Mouse (Mus musculus) intestine, embryonic 14.5 days (tissue): ENCODE measurements at regions not wholly inside any gene's neighbourhood (a gene's known extent, or its start where the extent isn't known, plus 50 kb on each side); places are given as distances from the start of the nearest gene placed in this dataset.

Experiments
- ATAC-seq: fragments of 200-750 bp; cut with Nextera tagmentation; replicated peaks from 2 replicates; pipeline ENCODE4 v1.8.0; 2017; ENCODE audit warnings: low read depth, moderate number of reproducible peaks, moderate TSS enrichment, moderate library complexity; ENCODE audit not compliant: low FRiP score, low TSS enrichment
- DNase-seq: peaks from one replicate; pipeline ENCODE4 v3.0.0-alpha.2; 2018; ENCODE audit warnings: low spot score
- H3K27ac ChIP-seq: fragments of 300-500 bp; sonication (generic); 2 replicates; pipeline ENCODE4 v1.5.1; 2014; ENCODE audit warnings: low read depth, mild to moderate bottlenecking, control low read depth
- H3K27me3 ChIP-seq: fragments of 300-500 bp; sonication (generic); replicated peaks from 2 replicates; pipeline ENCODE4 v1.6.1; 2014; ENCODE audit warnings: low read length, control low read depth; ENCODE audit not compliant: control insufficient read depth, insufficient read depth
- H3K36me3 ChIP-seq: fragments of 300-500 bp; sonication (generic); 2 replicates; pipeline ENCODE4 v1.6.1; 2014; ENCODE audit warnings: low read length, control low read depth; ENCODE audit not compliant: control insufficient read depth, insufficient read depth
- H3K4me1 ChIP-seq: fragments of 300-500 bp; sonication (generic); replicated peaks from 2 replicates; pipeline ENCODE4 v1.6.1; 2014; ENCODE audit warnings: low read length, control low read depth, mixed read lengths; ENCODE audit not compliant: control insufficient read depth, insufficient read depth
- H3K4me2 ChIP-seq: fragments of 300-500 bp; sonication (generic); 2 replicates; pipeline ENCODE4 v1.6.1; 2014; ENCODE audit warnings: low read length
- H3K4me3 ChIP-seq: fragments of 300-500 bp; sonication (generic); 2 replicates; pipeline ENCODE4 v1.5.1; 2014; ENCODE audit warnings: low read depth, low read length, control low read depth, mixed read lengths
- H3K9ac ChIP-seq: fragments of 300-500 bp; sonication (generic); 2 replicates; pipeline ENCODE4 v1.6.1; 2014; ENCODE audit warnings: mild to moderate bottlenecking, low read length
- H3K9me3 ChIP-seq: fragments of 300-500 bp; sonication (generic); 2 replicates; pipeline ENCODE4 v1.6.1; 2016; ENCODE audit warnings: low read length, control low read depth; ENCODE audit not compliant: control insufficient read depth
- WGBS: fragments of 180-500 bp; shearing (Covaris S2); extraction: QIAGEN DNeasy Blood & Tissue Kit; methylation state at CpG from one replicate; pipeline ENCODE4 v1.1.7; 2014; 5-methylcytosine and 5-hydroxymethylcytosine counted together

DNA sequence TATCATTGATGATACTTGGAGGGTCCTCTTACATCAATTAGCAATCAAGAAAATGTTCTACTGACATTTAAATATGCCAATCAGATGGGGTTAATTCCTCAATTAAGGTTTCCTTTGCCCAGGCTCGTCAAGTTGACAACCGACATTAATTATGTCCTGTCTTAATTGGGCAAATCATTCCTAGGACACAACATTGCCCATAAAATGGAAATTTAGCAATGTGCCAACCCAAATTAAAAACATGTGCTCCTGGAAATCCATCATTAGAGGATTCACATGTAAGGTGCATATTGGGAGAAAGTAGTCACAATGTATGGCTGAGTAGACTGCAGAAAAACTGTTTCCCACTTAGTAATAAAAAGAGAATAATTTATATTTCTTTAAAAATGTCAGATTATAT, 483.6 kb upstream of the B430305J03Rik start:
- no peak overlapping the region for H3K4me2 ChIP-seq
- no peaks in the 10 kb centered on the region for H3K36me3 ChIP-seq
- no peaks in the 10 kb centered on the region for H3K9me3 ChIP-seq
- ATAC-seq = no peak
- no peak for DNase-seq
- no peaks in the 10 kb centered on the region for H3K27me3 ChIP-seq
- no peak overlapping the region for H3K27ac ChIP-seq
- no peak overlapping the region for H3K4me3 ChIP-seq
- no peak overlapping the region for H3K9ac ChIP-seq
- 93% methylated on average over 2 of the region's 2 CpGs for WGBS
- H3K4me1 ChIP-seq = no peaks in the 10 kb centered on the region

DNA sequence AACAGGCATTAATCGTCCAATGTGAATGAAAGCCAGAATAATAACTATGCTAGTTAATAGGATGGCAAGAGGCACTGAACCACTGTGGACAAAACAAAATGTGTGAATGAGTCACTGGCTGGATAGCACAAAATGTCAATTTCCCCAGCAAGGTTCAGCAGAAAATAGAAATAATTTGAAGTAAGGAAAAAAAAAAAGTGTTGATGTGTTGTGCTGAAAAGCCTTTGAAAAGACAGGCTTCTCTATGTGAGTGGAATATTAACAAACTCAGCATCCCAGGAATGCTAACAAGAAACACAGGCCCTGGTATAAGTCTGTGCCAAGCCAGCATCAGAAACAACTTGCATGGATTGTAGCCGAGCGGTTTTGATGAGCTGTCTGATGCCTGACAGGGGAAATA, 481.0 kb upstream of the B430305J03Rik start:
- Histone ChIP-seq H3K4me2 (no peak overlapping the region), H3K4me3 (no peak overlapping the region), H3K36me3 (no peaks in the 10 kb centered on the region), H3K27ac (no peak overlapping the region), H3K9me3 (no peaks in the 10 kb centered on the region), H3K9ac (no peak overlapping the region), H3K27me3 (no peaks in the 10 kb centered on the region), H3K4me1 (no peaks in the 10 kb centered on the region)
- ATAC-seq (no peak), DNase-seq (no peak)
- 92% methylated on average over 3 of the region's 3 CpGs for WGBS

DNA sequence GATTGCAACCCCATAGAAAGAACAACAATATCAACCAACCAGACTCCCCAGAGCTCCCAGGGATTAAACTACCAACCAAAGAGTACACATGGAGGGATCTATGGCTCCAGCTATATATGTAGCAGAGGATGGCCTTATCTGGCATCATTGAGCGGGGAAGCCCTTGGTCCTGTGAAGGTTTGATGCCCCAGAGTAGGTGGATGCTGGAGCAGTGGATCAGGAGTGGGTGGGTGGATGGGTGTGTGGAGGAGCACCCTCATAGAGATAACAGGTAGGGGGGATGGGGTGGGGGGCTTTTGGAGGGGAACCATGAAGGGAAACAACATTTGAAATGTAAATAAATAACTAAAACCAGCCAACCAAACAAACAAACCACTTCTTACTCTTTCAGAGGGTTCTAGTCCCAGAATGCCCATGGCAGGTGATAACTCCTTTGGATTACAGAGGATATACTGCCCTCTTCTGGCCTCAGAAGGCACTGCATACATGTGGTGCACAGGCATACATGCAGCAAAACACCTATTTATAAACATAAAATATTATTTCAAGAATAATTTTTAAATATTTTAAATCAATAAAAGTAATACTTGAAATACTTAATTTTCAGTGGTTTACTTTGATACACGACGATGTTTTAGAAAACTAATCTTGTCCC, 473.7 kb upstream of the B430305J03Rik start:
- Histone ChIP-seq H3K9me3 (no peaks in the 10 kb centered on the region), H3K4me2 (no peak overlapping the region), H3K9ac (no peak overlapping the region), H3K36me3 (no peaks in the 10 kb centered on the region), H3K27me3 (no peaks in the 10 kb centered on the region), H3K27ac (no peak overlapping the region), H3K4me1 (no peaks in the 10 kb centered on the region), H3K4me3 (no peak overlapping the region)
- WGBS = 60% methylated on average over 3 of the region's 3 CpGs
- DNase-seq (peak; percentile 53), ATAC-seq (no peak)

DNA sequence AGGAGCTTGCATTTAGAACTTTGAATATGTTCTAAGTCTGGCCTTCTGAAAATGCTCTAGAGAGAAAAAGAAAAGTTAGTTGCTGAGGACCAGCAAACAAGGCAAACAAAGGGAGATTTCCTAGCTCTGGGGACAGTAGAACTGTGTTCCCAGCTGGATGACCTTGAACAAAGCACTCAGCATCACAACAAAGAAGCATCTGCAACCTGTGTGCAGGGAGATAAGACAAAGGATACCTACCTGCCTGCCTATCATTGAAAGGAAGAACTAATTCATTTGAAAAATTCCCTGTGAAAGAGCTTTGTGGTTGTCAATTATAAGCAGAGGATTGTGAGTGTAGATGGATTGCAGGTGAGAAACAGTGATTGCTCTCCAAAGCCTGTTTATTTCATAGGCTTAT, 451.1 kb upstream of the B430305J03Rik start:
- no peak overlapping the region for H3K4me2 ChIP-seq
- DNase-seq (no peak), ATAC-seq (no peak)
- no peak overlapping the region for H3K27ac ChIP-seq
- no peaks in the 10 kb centered on the region for H3K27me3 ChIP-seq
- no peak overlapping the region for H3K4me3 ChIP-seq
- no peak overlapping the region for H3K9ac ChIP-seq
- no peaks in the 10 kb centered on the region for H3K4me1 ChIP-seq
- H3K9me3 ChIP-seq = no peaks in the 10 kb centered on the region
- no peaks in the 10 kb centered on the region for H3K36me3 ChIP-seq

DNA sequence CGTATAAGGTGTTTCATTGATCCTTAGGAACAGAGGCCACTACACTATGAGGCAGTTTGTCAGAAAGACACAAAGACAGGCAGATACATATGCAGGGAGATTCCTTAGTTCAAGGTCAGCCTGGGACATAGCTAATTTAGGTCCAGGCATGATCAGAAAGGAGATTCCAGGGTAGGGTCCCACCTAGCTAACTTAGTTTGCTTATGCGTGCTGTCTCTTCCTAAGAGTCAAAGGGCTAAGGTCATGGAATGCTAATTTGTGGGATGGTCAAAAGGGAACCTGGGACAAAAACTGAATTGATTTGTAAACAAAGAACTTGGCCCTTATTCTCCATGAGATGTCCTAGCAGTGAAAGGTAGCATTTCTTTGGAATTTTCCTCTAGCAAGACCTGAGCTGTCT, 430.3 kb upstream of the B430305J03Rik start:
- Histone ChIP-seq H3K4me3 (no peak overlapping the region), H3K4me1 (no peaks in the 10 kb centered on the region), H3K9me3 (no peaks in the 10 kb centered on the region), H3K27me3 (no peaks in the 10 kb centered on the region), H3K9ac (no peak overlapping the region), H3K36me3 (no peaks in the 10 kb centered on the region), H3K27ac (no peak overlapping the region), H3K4me2 (no peak overlapping the region)
- WGBS = 85% methylated on average over 2 of the region's 2 CpGs
- ATAC-seq (no peak), DNase-seq (no peak)

DNA sequence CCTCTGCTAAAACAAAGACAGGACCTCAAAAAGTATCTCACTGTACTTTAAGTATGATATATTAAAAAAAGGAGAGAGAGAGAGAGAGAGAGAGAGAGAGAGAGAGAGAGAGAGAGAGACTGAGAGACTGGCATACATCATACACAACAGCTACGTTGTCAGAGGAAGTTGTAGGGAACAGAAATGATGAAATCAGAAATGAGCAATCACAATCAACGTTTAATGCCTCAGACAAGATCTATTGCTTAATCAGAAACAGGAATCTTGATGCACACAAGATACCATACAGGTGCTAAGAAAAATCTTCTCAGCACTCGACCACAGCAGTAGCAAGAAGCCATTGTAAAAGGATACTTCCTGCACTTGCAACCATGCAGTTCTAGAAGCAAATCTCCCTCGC, 424.9 kb upstream of the B430305J03Rik start:
- DNase-seq (no peak), ATAC-seq (no peak)
- Histone ChIP-seq H3K36me3 (no peaks in the 10 kb centered on the region), H3K4me1 (no peaks in the 10 kb centered on the region), H3K27ac (no peak overlapping the region), H3K9me3 (no peaks in the 10 kb centered on the region), H3K4me2 (no peak overlapping the region), H3K9ac (no peak overlapping the region), H3K27me3 (no peaks in the 10 kb centered on the region), H3K4me3 (no peak overlapping the region)
- 64% methylated on average over 4 of the region's 4 CpGs for WGBS
